Mouse (Mus musculus) neural tube, embryonic 11.5 days (tissue): ENCODE results near the gene Agpat2. TPM values are rescaled to one million over a fixed set of nuclear protein-coding genes. Genes with fewer than 3 reads are reported as not detected.
A peak's percentile ranks its signal among the peaks of the same experiment; 100 is the strongest.

Experiments used
- ATAC-seq: fragments of 200-750 bp; cut with Nextera tagmentation; 2 replicates; pipeline ENCODE4 v1.8.0; 2017; ENCODE audit warnings: moderate number of reproducible peaks, mild to moderate bottlenecking, moderate TSS enrichment, moderate library complexity; ENCODE audit not compliant: insufficient read depth, low FRiP score, low TSS enrichment
- DNase-seq: peaks from one replicate; pipeline ENCODE4 v3.0.0-alpha.2; 2015; ENCODE audit warnings: low spot score
- H3K27ac ChIP-seq: fragments of 300-500 bp; sonication (generic); 2 replicates; pipeline ENCODE4 v1.5.1; 2014; ENCODE audit warnings: low read depth, mild to moderate bottlenecking, low read length
- H3K27me3 ChIP-seq: fragments of 300-500 bp; sonication (generic); 2 replicates; pipeline ENCODE4 v1.6.1; 2014; ENCODE audit warnings: mild to moderate bottlenecking, low read length, mixed read lengths; ENCODE audit not compliant: control insufficient read depth, insufficient read depth
- H3K36me3 ChIP-seq: fragments of 300-500 bp; sonication (generic); 2 replicates; pipeline ENCODE4 v1.6.1; 2014; ENCODE audit warnings: mild to moderate bottlenecking, low read length, moderate library complexity, mixed read lengths; ENCODE audit not compliant: control insufficient read depth, insufficient read depth
- H3K4me1 ChIP-seq: fragments of 300-500 bp; sonication (generic); 2 replicates; pipeline ENCODE4 v1.6.1; 2014; ENCODE audit warnings: low read length, mixed read lengths; ENCODE audit not compliant: control insufficient read depth, insufficient read depth
- H3K4me2 ChIP-seq: fragments of 300-500 bp; sonication (generic); 2 replicates; pipeline ENCODE4 v1.6.1; 2014; ENCODE audit warnings: low read depth, mild to moderate bottlenecking, moderate library complexity
- H3K4me3 ChIP-seq: fragments of 300-500 bp; sonication (generic); 2 replicates; pipeline ENCODE4 v1.5.1; 2014; ENCODE audit warnings: low read depth, low read length
- H3K9ac ChIP-seq: fragments of 300-500 bp; sonication (generic); 2 replicates; pipeline ENCODE4 v1.6.1; 2014; ENCODE audit warnings: mild to moderate bottlenecking, low read length
- H3K9me3 ChIP-seq: fragments of 300-500 bp; sonication (generic); 2 replicates; pipeline ENCODE4 v1.6.1; 2016; ENCODE audit warnings: low read length; ENCODE audit not compliant: control insufficient read depth
- WGBS: fragments of 180-500 bp; shearing (Covaris S2); extraction: QIAGEN DNeasy Blood & Tissue Kit; methylation state at CpG from one replicate; pipeline ENCODE4 v1.1.7; 2014; 5-methylcytosine and 5-hydroxymethylcytosine counted together
- polyA plus RNA-seq: library from polyadenylated mRNA; unstranded; fragments of >200 nt; fragmentation: Nextera tagmentation; extraction: Ambion mirVana; gene quantifications from 2 replicates; pipeline ENCODE4 v1.2.1, GENCODE M21; 2014

The Agpat2 gene
- polyA plus RNA-seq, 1 experiment from 2014 or later: 7.5 TPM

DNA sequence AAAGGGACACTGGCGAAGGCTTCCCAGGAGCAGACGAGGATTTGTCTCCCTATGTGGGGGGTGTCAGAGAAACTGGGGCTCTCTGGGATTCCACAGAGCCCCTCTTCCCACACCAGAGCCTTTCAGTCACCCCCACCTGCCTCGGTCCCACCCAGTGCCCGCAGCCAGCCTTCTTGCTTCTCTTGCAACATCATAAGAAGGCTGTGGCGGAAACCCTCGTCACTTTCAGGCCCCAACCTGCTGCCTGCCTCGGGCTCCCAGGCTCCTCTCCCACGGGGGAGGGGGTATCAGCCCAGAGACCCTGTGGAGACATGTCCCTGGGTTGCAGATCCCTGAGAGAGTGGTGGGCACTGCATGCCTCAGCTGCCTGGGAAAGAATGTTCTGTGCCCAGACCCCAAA, 52.8 kb downstream of the Agpat2 start:
- Histone ChIP-seq H3K4me2 (no peak overlapping the region), H3K36me3 (no peaks in the 10 kb centered on the region; the same call in 1 of the 2 replicates), H3K4me1 (peaks cover 16% of the 10 kb centered on the region), H3K27ac (no peak overlapping the region), H3K9ac (no peak overlapping the region), H3K9me3 (no peaks in the 10 kb centered on the region), H3K4me3 (no peak overlapping the region), H3K27me3 (no peaks in the 10 kb centered on the region)
- ATAC-seq (no peak), DNase-seq (no peak)
- WGBS: 81% methylated on average over 8 of the region's 8 CpGs

DNA sequence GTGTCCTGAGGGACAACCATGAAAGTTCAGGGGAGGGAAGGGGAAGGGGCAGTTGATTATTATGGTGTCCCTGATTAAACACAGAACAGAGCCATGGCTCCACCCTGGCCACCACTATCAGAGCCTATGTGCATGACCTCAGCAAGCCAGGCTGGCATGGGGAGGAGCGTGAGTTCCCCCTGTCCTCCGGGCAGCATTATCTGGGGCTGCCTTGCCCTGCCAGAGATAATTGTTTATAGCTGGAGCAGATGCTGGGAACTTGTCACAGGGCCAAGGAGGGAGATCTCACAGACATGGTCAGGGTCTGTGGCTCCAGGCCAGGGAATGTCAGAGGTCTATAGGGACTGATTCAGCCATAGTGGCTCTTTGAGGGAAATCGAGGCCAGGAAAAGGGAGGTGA, 53.4 kb downstream of the Agpat2 start:
- no peak for ATAC-seq
- H3K4me1 ChIP-seq: peaks cover 16% of the 10 kb centered on the region
- no peak overlapping the region for H3K27ac ChIP-seq

DNA sequence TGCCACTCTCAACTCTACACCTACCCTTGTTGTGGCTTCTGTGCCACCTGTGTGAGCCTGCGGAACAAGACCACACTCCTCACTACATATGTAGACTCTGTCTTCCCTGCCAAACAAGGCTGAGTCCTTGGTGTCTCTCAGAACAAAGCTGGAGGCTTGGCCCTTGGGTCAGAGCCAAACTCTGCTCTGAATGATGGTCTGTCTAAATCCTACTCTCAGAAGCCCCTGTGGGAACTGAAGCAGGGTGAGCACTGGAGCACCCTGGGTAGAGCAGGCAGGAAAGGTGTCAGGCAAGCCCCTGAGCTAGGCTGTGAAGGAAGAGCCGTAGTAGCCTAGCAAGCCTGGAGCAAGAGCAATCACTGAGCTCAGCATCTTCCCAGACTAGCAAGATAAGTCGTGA, 54.0 kb downstream of the Agpat2 start:
- no peak for DNase-seq
- Histone ChIP-seq H3K4me1 (peaks cover 16% of the 10 kb centered on the region), H3K4me3 (no peak overlapping the region), H3K9ac (no peak overlapping the region), H3K36me3 (no peaks in the 10 kb centered on the region; the same call in 1 of the 2 replicates), H3K27ac (no peak overlapping the region), H3K9me3 (no peaks in the 10 kb centered on the region), H3K4me2 (no peak overlapping the region), H3K27me3 (no peaks in the 10 kb centered on the region)
- WGBS: 69% methylated on average over 3 of the region's 3 CpGs
- no peak for ATAC-seq

More for the DNA sequence above, 53.4 kb downstream of the Agpat2 start:
- Histone ChIP-seq H3K4me2 (no peak overlapping the region), H3K9ac (no peak overlapping the region), H3K27me3 (no peaks in the 10 kb centered on the region), H3K36me3 (no peaks in the 10 kb centered on the region; the same call in 1 of the 2 replicates), H3K4me3 (no peak overlapping the region), H3K9me3 (no peaks in the 10 kb centered on the region)
- no peak for DNase-seq
- 89% methylated on average over 3 of the region's 3 CpGs for WGBS

DNA sequence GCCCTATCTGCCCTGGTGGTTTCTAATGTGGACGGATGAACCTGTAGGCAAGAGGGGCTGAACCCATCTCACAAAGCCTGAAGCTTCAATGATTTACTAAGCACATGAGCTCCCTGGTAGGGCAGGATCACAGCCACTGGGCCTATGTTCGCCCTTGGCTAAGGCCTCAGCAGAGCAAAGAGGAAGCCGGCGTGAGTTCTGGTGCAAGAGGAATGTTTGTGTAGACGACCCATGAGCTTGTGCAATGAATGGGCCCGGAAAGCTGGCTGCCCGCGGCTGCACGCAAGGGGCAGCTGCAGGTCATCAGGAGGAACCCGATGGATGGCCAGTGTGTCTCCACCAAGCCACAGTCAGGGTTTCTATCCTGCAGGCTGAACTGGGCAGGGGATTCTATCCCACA, 54.4 kb downstream of the Agpat2 start:
- ATAC-seq (no peak), DNase-seq (no peak)
- Histone ChIP-seq H3K27me3 (no peaks in the 10 kb centered on the region), H3K9ac (no peak overlapping the region), H3K4me1 (peaks cover 16% of the 10 kb centered on the region), H3K4me3 (no peak overlapping the region), H3K36me3 (no peaks in the 10 kb centered on the region; the same call in 1 of the 2 replicates), H3K4me2 (no peak overlapping the region), H3K27ac (no peak overlapping the region), H3K9me3 (no peaks in the 10 kb centered on the region)
- 76% methylated on average over 10 of the region's 10 CpGs for WGBS

DNA sequence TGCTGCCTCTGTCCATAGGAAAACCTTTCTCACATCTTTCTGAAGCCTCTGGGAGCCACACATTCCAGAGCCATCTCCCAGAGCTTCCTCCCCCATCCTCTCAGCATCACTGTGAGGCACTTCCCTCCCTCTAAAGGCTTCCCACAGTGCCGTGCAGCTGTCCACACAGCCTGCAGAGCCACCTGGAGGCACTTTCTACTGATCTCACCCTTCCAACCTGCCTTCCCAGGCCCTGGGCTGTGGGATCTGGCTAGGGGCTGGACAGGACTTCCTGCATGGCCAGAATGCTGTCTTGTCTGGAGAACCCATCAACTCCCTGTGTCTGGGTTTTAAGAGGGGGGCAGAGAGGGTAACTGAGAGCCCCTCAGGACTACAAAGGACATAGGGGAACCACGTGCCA, 56.7 kb downstream of the Agpat2 start:
- H3K4me3 ChIP-seq: no peak overlapping the region

DNA sequence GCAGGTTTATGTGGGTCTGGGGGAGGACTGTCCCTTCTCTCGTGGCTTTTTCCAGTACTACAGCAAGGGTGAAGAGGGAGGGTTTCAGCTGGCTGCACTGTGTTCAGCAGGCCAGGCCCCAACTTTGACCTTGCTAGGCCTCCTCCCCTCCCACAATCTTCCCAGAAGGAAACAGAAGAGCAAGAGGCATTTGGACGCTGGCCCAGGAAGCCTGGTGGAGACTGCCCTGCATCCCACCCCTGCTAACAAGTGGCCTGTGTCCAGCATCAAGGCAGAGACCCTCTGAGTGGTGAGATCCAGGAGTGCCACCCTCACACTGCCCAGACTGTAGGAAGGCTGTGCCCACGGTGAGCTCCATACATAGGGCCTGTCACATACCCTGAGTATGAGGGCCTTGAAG, 60.0 kb downstream of the Agpat2 start:
- no peaks in the 10 kb centered on the region for H3K9me3 ChIP-seq
- DNase-seq: no peak
- no peaks in the 10 kb centered on the region for H3K36me3 ChIP-seq
- no peak overlapping the region for H3K9ac ChIP-seq
- 79% methylated on average over 3 of the region's 3 CpGs for WGBS
- no peak overlapping the region for H3K4me2 ChIP-seq
- H3K27me3 ChIP-seq: no peaks in the 10 kb centered on the region
- ATAC-seq: no peak
- H3K4me3 ChIP-seq: no peak overlapping the region
- peaks cover 29% of the 10 kb centered on the region for H3K4me1 ChIP-seq
- H3K27ac ChIP-seq: no peak overlapping the region

More for the DNA sequence above, 56.7 kb downstream of the Agpat2 start:
- no peaks in the 10 kb centered on the region for H3K27me3 ChIP-seq
- ATAC-seq (no peak), DNase-seq (peak; percentile 50)
- H3K36me3 ChIP-seq: no peaks in the 10 kb centered on the region; the same call in 1 of the 2 replicates
- no peak overlapping the region for H3K4me2 ChIP-seq
- H3K27ac ChIP-seq: no peak overlapping the region
- no peaks in the 10 kb centered on the region for H3K9me3 ChIP-seq
- no peak overlapping the region for H3K9ac ChIP-seq
- WGBS: 19% methylated on average over 2 of the region's 2 CpGs
- H3K4me1 ChIP-seq: peaks cover 16% of the 10 kb centered on the region

DNA sequence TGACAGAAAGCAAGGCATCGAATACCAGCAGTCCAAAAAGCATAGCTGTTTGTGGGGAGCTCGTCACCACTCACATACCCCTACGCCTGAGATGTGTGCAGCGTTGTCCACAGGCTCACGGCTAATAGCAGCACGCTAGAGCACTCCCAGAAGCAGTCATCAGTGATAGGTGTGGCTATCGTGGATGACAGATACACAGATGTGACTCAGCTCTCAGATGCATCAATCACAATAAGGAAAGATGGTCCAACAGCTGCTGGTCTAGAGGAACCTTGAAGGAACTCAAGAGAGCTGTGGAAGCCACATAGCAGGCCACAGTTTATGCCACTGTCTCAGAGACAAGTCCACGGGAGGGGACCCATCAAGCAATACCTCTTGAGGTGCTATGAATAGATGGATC, 60.4 kb downstream of the Agpat2 start:
- Histone ChIP-seq H3K4me3 (no peak overlapping the region), H3K9ac (no peak overlapping the region), H3K27ac (no peak overlapping the region), H3K4me1 (peaks cover 29% of the 10 kb centered on the region), H3K36me3 (no peaks in the 10 kb centered on the region), H3K27me3 (no peaks in the 10 kb centered on the region), H3K9me3 (no peaks in the 10 kb centered on the region), H3K4me2 (no peak overlapping the region)
- ATAC-seq (no peak), DNase-seq (no peak)
- 93% methylated on average over 8 of the region's 8 CpGs for WGBS

DNA sequence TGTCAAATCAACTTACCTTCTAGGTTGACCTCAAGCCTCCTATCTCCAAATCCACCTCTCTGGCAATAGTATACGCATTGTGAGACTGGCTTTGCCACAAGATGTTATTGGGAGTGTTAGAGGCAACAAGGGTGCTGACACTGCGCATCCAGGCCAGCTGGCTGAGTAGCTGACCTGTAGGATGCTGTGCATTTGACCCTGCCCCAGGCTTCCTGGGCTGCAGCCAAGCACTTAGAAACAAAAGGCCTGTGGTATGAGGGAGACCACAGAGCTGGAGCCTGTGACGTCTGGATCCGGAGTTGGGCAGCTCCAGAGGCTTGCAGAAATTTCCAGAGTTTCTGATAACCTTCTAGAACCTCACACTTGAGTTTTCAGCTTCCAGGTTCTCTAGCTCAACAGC, 61.1 kb downstream of the Agpat2 start:
- Histone ChIP-seq H3K27me3 (no peaks in the 10 kb centered on the region), H3K9ac (no peak overlapping the region), H3K36me3 (no peaks in the 10 kb centered on the region), H3K9me3 (no peaks in the 10 kb centered on the region), H3K27ac (no peak overlapping the region), H3K4me1 (peaks cover 25% of the 10 kb centered on the region), H3K4me3 (no peak overlapping the region), H3K4me2 (no peak overlapping the region)
- ATAC-seq (no peak), DNase-seq (no peak)
- 75% methylated on average over 4 of the region's 4 CpGs for WGBS
